Mouse (Mus musculus) mesoderm, embryonic 11.5 days (tissue): Measurements from ENCODE around the gene Tefm.
"Not testable (repeated sequence)": the region's sequence is repeated elsewhere in the genome, so short reads cannot be mapped to it uniquely, and the experiment has no call there.

Experiments
- DNase-seq: peaks from one replicate; pipeline ENCODE4 v3.0.0-alpha.2; 2012; ENCODE audit warnings: low read depth, low spot score

Tefm gene

GRCm38 (mm10) chr11:80141825-80142521 lies at the start of gene Tefm:
TSS of gene Tefm (minus strand) at chr11:80142175.
- DNase-seq, result peak; percentile 90

GRCm38 (mm10) chr11:80190280-80190679 lies 48.3 kb upstream of the Tefm start:
- DNase-seq, result no peak

GRCm38 (mm10) chr11:80185441-80185976 lies 43.5 kb upstream of the Tefm start:
- not testable (repeated sequence) for DNase-seq

GRCm38 (mm10) chr11:80184531-80185071 lies 42.6 kb upstream of the Tefm start:
- no peak for DNase-seq

GRCm38 (mm10) chr11:80183705-80184255 lies 41.8 kb upstream of the Tefm start, which contains the start of gene Rnf135:
TSS of gene Rnf135 (plus strand) at chr11:80183851.
- peak; percentile 57 for DNase-seq

GRCm38 (mm10) chr11:80183054-80183704 lies 41.2 kb upstream of the Tefm start:
- not testable (repeated sequence) for DNase-seq

GRCm38 (mm10) chr11:80181021-80181749 lies 39.2 kb upstream of the Tefm start:
- no peak for DNase-seq

- DNase-seq, result no peak
Measured at GRCm38 (mm10) chr11:80178316-80178715, 36.3 kb upstream of the Tefm start.

- no peak for DNase-seq
Measured at GRCm38 (mm10) chr11:80176911-80177895, 35.2 kb upstream of the Tefm start.

- DNase-seq, result no peak
Measured at GRCm38 (mm10) chr11:80173963-80174670, 32.1 kb upstream of the Tefm start.

GRCm38 (mm10) chr11:80171884-80172283 lies 29.9 kb upstream of the Tefm start:
- no peak for DNase-seq

- DNase-seq, result no peak
Measured at GRCm38 (mm10) chr11:80170351-80170750, 28.4 kb upstream of the Tefm start.

GRCm38 (mm10) chr11:80169629-80170028 lies 27.7 kb upstream of the Tefm start:
- DNase-seq, result no peak

- DNase-seq, result no peak
Measured at GRCm38 (mm10) chr11:80168611-80169249, 26.8 kb upstream of the Tefm start.

- no peak for DNase-seq
Measured at GRCm38 (mm10) chr11:80168121-80168520, 26.1 kb upstream of the Tefm start.

GRCm38 (mm10) chr11:80164224-80164623 lies 22.2 kb upstream of the Tefm start:
- DNase-seq, result no peak

GRCm38 (mm10) chr11:80163362-80164116 lies 21.6 kb upstream of the Tefm start:
- no peak for DNase-seq

GRCm38 (mm10) chr11:80161041-80161440 lies 19.1 kb upstream of the Tefm start:
- no peak for DNase-seq
